Mouse (Mus musculus) embryo, embryonic 11.5 days (tissue): ENCODE results near the gene Piezo1.

Source experiments
- DNase-seq: peaks from one replicate; pipeline ENCODE4 v3.0.0-alpha.2; 2012; ENCODE audit warnings: low read depth, low spot score

The Piezo1 gene

DNA sequence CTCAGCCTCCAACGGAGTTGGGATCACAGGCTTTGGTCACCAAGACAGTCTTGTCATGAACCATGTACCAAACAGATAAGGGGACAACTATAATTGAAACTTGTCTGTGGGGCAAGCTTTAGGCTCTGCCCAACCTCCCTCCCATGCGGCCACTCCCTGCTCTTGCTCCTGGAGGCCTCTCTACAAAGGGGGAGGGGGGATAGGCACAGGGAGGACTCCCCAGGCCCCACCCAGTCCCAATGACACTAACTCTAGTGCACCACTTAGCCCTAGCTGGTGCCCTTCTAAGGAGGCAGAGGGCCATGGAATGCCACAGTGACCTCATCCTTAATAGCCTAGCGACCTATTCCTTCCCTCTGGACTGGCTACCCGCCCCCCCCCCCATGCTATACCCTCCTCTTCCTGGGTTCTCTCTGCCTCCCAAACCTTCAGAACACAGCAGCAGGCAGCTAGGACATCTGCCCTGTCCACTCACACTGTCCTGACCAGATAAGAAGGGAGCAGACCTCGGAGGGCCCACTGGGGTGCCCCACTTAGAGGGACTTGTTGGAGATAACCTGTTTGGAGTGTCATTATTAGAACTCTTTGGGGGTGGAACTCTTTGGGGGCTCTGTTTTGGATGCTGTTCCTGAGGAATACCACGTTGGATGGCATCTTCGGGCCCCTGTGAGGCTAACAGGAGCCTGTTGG, 4.9 kb downstream of the Piezo1 start:
- DNase-seq = no peak

DNA sequence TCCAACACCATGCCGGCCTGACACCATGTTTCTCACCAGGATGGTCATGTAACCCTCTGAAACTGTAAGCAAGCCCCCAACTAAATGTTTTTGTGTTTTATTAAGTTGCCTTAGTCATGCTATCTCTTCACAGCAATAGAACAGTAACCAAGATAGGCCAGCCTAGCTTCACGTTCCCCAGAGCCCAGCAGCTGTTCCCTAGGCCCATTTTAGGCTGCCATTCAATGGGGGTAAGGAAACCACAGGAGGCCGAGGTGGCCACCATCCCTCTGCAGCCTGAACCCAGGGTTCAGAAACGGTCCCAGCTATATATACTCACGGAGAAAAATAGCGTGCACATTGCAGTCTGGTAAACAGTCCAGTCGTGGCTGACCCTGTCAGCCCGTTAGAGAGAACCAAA, 7.0 kb downstream of the Piezo1 start:
- DNase-seq = no peak

DNA sequence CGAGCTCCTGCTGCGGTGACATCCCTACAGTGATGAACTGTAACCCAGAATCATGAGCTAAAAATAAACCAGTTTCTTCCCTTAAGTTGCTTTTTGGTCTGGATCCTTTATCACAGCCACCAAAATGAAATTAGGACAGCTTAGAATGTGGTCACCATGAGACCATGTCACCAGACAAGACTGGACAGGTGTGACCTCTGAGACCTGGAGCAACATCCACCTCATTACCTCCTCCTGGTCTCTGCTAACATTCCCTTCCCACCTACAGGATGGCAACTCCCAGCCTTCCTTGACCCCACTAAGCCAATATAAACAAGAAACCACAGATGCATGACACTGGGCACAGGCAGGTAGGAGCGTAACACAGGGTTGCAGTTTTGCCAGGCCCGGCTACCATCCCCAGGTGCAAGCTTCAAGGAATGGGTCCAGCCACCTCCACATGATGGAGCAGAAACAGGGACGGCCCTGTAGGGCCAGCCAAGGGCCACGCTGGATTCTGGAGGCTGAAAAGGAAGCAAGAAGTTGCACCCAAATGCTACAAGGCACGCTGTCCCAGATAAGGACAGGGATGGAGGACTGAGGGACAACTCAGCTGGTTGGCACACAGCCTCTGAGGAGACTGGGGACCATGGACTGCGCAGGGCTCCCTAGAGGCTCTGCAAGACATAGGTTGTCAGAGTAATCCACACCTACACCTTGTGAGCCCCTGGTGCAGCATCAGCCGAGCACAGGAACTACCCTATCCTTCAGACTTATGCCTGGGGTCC, 12.6 kb downstream of the Piezo1 start:
- DNase-seq = no peak

DNA sequence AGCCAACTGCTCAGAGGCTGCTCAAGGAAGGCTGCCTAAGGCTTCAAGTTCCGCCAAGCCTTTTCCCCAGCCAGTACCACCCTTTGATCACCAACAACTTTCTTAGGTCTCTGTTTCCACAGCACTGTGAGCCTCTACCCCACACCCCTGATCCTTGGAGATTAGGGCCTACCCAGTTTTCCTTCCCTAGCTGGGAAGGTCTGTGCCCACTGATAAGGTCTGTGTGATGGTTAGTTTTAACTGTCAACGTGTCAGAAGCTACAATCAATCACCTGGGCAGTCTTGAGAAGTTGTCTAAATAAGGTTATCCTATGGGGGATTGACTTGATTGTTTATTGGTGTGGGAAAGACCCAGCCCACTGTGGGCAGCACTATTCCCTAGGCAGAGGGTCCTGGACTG, 13.3 kb downstream of the Piezo1 start:
- DNase-seq = no peak

DNA sequence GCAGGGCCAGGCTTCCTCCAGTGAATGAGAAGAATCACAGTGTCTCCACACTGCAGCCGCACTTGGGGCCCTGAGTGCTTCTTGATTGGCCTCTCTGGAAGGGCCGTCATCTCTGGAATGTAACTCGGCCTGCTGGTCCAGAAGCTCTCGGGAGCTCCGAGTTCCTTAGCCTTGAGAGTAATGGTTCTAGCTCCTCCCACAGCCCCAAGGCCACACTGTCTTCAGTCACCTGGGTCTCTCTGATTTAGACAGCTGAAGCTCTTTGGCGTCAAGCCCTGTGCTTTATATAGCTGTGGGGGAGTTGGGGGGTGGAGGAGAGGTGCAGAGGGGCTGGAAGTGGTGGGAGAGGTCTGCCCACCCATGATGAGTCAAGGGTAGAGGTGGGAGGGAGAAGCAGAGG, 14.1 kb downstream of the Piezo1 start:
- DNase-seq = no peak

DNA sequence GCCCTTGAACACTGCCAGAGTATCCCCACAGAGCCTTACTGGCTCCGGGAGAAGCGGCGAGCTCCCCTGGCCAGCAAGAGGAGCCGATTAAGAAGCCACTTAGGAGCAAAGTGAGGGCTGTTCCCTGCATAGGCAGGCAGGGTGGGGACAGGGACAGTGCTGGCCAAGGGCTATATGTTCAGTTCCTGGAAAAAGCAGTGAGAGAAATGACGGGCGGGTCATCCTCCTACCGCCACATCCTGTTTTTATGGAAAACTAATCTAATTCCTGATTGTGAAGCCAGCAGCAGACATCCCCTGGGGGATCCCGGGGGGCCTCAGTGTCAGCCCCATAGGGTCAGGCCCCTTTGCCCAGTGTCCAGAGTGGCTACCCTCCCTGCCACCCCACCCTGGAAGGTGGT, 19.8 kb downstream of the Piezo1 start:
- no peak for DNase-seq

DNA sequence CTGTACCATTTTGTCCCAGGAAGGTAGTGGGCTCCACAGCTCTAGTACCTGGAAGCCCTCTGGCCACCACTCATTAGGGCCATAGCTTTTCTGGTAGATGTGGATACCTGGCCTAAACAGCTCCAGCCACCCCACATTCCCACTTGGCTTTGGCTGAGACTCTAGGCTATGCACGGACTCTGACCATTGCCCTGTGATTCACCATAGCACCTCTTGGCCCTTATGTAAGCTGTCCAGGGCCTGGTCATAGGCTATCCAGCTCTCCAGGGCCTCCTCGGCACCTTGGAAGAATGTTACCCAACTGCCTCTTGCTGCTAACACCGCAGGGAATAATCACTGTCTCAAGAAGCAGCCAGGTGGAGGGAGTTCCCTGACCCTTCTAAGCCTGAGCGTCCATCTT, 22.0 kb downstream of the Piezo1 start:
- no peak for DNase-seq

DNA sequence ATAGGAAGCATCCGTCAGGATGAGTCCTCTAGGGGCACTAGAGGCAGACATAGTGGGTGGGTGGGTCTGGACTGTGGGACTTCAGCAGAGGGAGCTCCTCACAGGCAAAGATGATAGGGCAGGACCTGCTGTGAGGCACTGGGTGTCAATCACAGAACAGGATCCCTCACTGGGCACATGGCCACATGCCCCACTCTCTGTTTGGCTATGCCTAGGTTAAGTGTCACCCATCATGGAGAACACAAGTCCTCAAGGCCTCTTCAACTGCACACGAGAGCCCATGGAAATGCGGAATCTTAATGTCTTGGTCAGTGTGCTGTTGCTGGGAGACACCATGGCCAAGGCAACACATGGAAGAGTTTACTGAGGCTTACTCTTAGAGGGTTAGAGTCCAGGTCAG, 23.2 kb downstream of the Piezo1 start:
- DNase-seq = no peak

DNA sequence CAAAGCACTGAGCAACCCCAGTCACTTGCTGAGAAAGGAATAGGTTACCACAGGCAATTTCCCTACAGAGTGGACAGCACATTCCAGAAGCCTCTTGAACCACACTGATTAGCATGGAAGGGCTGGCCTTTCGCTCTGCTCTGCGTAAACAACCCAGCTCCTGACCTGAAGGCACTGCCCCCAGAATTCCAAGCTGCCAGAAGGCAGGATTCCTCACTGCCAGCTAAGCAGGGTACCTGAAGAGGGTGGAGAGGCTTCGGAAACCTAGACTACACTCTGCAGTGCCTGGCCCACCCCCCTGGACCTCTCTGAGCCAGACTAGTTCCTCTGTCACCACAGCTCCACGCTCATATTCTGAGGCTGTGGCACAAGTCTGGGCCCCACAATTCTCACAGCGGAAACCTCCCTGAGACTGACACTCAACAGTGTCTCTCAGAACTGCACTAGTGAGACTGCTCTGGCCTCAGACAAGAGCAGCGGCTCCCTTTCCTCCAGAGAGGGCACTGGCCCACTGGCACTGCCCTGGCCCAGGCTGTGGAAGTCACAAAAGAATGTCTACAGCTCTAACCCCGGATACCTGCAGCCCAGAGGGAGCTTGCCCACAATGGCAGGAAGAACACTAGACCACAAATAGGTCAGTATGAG, 24.5 kb downstream of the Piezo1 start:
- no peak for DNase-seq

DNA sequence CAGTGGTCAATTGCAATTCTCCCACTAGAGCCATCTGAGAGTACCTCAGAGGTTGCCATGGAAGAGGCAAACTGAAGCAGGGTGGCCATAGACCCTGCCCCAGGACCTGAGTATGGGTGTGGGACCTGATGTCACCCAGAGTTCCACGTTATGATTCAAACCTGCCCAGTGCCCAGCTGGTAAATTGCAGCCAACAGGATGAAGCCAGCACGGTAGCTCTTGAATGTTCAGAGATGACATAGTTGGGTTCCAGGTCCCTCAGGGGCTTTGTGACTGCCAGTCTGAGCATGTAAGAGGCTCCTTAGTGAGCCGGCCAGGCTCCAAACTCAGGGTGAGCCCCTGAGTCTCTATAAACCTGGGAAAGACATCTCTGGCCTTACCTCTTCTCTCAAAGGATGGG, 25.0 kb downstream of the Piezo1 start:
- no peak for DNase-seq

DNA sequence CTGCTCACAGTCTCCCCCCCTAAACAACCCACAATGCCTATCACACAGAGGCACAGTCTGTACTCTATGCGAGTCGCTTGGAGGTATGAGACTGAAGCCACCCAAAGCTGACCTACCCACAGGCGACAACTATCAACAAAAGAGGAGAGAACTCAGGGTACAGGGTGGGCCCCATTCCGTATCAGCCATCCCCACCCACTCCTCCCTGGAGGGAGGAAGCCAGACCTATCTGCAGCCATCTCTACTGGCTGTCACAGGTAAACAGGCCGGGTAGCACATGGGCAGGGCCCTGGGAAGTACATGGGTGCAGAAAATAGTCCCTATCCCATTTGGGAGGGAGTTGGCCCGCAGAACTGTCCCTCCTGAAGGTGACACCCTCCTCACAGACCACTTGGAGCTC, 26.1 kb downstream of the Piezo1 start:
- no peak for DNase-seq

DNA sequence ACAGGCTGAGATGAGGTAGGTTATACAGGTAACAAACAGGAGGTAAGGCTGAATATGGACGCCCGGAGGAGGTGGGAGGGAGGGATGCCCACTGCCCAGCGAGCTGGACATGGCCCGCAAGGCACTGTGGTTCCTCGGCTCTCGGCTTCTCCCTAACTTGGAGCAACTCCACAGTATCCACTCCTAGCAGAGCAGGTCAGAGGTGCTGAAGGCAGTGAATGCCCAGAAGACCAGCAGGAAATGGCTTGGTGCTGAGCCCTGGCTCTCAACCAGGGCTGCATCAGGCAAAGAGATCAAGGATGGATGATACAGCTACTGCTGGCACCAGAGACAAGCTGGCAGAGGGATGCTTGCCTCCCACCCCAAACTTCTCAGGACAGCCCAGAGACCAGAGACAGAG, 26.6 kb downstream of the Piezo1 start:
- no peak for DNase-seq

DNA sequence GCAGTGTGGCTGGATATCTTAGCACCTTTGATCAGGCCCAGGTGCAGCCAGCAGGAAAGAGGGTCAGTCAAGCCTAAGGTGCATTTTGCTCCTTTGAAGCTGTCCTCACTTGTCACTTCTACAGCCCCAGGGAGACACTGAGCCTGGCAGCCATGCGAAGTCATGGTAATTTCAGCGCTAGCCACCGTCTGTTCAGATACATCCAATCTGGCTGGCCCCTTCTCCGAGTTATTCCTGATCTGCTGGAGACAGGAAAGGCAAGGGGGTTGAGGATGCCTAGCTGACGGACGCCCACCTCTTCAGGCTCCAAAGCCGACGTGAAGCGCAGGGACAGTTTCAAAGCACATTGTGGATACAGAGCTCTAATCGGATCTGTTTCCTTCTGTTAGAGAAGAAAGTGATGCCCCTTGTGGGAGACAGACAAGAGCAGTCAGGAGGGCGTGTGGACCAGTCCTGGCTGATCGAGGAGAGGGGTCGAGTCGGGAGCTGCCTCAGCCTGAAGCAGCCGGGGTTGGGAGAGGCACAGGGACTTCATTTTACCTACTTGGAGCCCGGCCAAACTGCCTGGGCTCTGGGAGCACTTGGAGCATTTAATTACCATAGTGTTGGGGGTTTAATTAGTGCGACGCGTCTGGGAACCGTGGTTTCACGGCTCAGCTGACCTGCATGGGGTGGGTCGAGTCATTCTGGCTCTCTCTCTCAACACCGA, 27.3 kb downstream of the Piezo1 start:
- no peak for DNase-seq

DNA sequence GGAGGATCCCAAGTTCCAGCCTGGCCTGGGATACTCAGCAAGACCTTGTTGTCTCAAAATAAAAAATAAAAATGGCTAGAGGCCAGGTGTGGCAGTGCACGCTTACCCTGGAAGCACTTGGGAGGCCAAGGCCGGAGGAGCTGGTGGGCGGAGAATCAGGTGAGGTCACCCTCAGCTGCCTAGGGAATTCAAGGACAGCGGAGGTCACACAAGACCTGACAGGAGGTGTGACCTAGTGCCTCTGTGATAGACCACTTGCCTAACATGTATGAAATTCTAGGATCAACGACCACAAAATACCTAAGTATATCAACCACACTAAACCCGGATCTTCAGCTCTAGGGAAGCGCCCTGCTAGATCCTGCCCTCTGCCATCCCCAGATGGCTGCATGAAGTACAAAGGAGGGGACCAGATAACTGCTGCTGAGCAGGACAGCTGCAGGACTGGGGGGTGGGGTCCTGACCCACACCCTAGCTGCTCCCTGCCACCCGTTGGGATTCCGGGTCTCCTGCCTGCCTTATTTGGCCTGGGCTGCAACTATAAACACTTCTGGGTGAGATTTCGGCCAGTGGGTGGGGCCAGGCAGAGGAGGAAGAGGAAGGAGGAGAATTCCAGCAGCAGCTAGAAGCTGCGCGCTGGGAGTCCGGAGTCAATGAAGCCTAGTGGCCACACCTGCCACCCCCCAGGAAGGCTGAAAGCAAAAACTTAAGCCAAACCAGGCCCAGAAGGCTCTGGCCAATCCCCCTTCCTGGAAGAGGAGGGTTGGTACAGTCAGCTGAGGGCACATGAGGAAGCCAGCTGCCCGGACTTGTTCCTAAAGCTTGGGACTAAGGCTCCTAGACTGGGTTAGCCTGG, 28.1 kb downstream of the Piezo1 start:
- DNase-seq = no peak

DNA sequence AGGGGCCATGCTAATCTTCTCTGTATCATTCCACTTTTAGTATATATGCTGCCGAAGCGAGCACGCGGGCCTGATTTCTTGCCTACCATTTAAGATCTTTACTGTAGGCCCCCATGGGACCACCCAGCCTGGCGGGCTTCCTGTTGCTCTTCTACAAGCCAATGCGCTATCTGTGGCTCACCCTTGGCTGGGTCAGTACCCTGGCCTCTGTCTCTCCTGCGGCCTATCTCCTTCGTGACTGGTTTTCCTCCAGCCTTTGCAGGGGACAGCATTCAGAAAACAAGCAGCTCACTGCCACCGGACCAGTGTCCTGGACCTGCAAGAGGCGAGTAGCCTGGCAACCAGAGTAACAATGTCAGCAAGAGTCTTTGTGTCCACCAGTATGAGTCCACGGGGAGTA, 30.5 kb downstream of the Piezo1 start:
- no peak for DNase-seq

DNA sequence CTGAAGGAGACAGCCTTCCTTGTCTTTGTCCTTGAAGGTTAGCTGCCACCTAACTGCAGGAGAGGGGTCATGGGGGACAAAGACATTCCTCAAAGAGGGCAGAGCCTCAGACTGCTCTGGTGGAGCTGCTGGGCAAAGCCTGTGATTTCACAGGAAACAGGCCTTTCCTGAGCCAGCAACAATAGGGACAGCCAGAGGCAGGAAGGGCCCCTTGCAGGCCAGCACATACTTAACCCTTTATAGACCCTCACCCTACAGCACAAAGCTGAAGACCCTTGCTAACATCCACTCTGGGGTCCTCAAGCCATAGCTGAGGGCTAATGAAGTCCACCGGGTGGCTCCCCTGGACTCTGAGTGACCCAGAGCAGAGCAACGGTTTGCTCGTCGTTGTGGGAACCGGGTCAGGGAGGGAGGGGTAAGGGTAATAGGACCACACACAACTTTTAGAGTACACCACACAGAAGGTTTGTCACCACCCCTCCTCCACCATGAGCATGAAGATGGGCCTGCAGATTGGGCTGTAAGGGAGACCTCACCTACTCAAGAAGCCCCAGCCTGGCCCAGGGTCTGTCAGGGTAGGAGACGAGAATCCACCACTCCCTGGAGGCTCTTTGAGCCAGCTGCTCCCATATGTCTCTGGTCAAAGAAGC, 33.5 kb downstream of the Piezo1 start:
- no peak for DNase-seq

DNA sequence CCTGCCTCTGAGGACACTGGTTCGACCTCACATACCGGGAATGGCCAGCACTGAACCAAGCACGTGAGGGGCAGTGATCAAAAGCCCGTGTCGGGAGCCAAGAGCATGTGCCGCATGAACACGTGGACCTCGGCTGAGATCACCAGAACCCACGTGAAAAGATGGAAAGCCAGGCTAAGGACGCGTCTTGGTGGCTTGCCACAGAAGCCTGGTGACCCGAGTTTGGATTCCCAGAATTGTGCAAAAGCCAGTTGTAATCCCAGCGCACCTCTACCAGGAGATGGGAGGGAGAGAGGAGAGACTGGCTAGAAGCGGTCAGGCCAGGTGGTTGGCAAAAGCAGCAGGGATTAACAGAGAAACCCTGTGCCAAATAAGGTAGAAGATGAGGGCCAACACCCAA, 35.4 kb downstream of the Piezo1 start:
- no peak for DNase-seq

DNA sequence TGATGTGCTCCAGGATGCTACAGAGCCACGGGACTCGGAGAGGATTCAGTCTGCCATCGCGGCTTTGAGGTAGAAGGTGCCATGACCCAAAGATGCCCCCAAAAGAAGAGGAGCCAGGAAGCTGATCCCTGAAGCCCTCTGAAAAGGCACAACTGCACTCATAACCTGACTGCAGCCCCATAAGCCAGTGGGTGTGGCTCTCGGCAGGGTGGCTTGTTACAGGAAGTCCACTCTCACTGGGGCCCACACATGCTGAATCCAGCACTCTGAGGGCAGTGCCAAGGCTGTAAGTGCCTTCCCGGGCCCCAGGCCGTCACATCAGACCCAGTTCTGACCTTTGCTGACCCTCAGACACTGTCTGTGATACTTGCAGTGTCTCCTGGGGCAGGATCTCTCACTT, 38.7 kb downstream of the Piezo1 start:
- no peak for DNase-seq

DNA sequence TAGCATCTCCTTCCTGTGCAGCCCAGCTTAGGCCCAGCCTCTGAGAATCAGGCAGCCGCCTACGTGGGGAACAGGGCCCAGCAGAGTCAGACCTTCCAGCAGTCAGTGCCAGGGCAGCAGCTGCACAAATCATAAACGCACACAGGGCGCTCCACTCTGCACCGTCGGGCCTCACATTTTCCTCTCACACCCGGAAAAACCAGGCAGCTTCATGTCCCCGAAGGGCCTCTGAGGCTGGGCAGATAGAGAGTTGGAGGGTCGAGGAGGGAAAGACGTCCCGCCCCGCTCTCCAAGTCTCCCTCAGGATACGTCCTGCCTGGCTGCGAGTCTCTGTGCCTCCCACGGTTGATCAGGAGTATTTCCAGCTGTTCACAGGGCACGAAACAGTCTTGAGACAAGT, 39.6 kb downstream of the Piezo1 start:
- no peak for DNase-seq

DNA sequence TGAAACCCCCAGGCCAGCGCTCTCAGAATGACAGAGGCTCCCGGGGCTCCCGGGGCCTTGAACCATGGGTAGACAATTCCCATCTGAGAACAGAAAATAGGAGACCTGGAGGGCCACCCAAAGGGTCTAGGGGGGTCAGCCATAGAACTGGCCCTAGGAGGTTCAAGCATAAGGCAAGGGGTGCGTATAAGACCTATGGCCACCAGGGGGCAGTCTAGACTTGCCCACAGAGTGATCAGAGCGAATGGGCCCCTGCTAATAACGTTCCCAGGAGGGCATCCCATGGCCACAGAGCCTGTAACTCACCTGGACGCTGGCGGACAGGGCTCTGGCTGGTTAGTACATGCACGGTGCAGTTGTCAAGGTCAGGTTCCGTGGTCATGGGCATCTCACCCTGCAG, 50.3 kb downstream of the Piezo1 start:
- DNase-seq = peak; percentile 72

DNA sequence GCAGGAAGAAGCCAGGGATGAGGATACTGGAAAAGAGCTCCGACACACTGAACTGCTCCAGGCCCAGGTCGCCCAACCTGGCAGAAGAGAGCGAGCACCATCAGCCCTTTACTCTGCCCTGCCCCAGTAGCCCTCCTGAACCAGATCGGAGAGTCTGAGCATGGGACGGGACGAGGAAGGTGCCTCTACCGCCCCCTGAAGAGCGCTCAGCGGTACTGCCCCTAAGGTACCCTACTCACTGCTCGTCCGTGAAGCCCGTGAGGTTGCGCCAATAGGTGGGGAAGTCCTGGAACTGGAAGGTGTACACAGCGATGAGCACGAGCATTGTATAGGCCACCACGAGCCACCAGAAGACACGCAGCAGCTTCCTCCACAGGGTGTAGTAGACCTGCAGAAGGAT, 53.2 kb downstream of the Piezo1 start:
- no peak for DNase-seq
